Mouse (Mus musculus): ENCODE results near the gene Pan2. TPM values are rescaled to one million over a fixed set of nuclear protein-coding genes. Genes with fewer than 3 reads are reported as not detected.

Pan2 gene
- total RNA-seq, 2 experiments from 2014 or later: 24.0 to 32.8 TPM

DNA sequence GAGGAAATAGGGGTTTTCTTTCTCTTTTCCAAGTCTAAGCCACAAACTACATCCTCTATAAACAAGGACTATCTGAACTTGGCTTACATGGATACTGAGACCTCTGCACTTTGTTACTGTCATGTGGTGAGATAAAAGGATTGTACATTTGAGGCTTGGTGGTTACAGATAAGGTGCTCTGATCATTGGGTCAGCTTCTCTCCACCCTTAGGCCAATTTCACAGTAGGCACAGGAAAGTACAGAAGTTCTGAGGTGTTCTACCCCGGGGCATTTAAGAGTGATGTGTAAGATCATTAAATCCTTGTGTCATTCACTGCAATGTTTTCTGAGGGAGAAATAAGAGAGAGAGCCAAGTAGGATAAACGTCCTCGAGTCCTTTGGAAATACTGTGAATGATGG lies 33.5 kb downstream of the Pan2 start:
- DNase-seq: no peak

DNA sequence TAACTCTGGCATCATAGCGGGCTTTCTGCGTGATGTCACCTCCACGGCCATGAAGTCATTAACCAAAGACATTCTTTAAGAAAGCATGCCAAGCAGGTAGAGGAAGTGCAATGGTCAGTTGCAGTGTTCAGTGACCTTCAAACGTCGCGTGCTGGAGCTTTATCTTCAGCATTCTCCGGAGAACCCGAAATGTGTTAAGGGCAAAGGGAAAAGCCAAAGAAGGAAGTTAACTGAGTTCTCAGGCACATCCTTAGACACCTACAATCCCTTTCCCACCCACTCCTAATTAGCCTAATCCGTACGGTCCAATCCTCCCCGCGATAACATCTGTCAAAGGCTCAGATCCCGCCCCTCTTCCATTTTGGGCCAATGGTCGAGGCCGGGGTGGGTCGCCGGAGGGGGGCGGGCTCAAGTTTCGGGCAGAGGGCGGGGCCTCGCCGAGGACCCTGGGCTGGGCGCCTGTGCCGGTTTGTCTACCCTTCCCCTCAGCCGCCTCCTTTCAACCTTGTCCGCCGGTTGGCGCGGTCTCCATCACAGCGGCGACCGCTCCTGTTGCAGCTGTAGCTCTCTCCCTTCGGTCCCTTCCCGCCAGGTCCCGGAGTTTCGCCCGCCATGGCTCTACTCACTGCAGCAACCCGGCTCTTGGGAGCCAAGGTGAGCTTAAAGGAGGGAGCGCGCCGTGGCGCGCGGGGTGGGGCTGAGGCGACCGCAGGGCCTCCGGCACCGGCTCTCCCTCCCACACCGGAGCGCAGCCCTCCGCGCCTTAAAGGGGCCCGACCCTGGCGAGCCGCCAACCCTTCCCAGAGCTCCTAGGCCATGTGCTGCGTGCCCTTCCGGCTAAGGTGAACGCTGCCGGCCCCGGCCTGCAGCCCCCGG lies 34.4 kb downstream of the Pan2 start, which contains the start of gene Cs:
Gene Cs, plus strand, starts transcription at position 429 of the 876 bp plus-strand sequence.
- DNase-seq: peak; percentile 99

GRCm38 (mm10) chr10:128338415-128338814 lies 35.3 kb downstream of the Pan2 start:
- no peak for DNase-seq

- peak; percentile 30 for DNase-seq
Measured at GRCm38 (mm10) chr10:128338948-128339347, 35.8 kb downstream of the Pan2 start.

GRCm38 (mm10) chr10:128340257-128340656 lies 37.1 kb downstream of the Pan2 start:
- no peak for DNase-seq

DNA sequence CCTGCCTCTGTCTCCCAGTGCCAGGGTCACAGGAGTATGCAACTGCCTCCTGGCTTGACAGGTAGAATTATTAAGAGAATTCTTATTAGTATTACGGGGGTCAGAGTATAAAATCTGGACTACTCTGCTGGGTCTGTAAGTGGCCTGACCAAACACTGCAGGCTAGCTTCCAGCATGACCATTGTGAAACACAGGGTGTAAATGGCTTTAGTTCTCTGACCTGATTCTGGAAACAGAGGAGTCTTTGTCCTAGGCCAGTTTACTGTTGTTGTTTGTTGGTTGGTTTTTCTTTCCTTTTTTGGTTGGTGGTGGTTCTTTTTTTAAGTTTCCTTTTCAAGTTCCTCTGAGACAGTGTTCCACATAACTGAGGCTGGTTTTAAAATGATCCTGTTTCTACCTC lies 40.3 kb downstream of the Pan2 start:
- peak; percentile 46 for DNase-seq

DNA sequence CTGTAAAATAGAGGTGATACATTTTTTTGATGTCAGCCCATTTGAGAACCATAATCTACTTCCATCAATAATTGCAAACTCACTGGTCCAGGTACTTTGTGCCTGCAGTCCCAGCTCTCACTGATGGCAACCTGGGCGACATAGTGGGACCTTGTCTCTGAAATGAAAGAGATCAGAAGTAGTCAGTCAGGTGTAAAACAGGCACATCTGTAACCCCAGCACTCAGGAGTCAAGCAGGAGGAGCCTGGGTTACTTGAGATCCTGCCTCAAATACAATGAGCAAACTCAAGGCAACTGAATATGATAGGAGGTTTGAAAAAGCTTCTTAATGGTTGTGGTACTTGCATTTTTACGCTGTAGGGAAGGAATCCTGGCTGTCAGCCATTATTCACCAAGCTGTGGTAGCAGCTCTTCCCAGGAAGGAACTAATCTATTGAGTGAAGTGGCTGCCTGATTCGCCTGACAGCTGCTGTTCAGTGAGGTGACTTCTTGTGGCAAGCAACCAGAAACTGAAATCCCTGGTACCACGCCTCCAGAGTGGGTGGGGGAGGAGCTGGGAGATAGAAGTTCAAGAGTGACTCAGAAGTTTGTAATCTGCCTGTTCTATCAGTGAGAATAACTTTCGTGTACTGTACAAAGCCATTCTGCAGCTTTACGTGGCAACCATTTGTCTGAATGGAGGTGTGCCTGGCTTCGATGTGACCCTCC lies 41.6 kb downstream of the Pan2 start:
- DNase-seq: peak; percentile 87

DNA sequence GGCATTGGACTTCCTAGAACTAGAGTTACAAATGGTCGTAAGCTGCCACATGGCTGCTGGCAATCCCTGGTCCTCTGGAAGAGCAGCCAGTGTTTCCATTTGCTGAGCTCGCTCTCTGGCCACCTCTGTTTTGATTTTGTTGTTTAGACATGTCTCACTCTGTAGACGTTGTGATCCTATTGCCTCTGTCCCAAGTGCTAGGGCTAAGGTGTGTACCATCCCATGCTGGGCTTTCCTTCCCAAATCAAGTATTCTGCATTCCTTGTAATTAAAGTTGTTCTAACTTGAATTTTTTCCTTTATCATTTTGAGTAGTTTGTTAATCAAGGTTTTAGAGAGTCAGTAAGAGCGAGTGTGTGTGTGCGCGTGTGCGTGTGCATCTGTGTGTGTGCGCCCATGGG lies 44.4 kb downstream of the Pan2 start:
- DNase-seq: no peak

DNA sequence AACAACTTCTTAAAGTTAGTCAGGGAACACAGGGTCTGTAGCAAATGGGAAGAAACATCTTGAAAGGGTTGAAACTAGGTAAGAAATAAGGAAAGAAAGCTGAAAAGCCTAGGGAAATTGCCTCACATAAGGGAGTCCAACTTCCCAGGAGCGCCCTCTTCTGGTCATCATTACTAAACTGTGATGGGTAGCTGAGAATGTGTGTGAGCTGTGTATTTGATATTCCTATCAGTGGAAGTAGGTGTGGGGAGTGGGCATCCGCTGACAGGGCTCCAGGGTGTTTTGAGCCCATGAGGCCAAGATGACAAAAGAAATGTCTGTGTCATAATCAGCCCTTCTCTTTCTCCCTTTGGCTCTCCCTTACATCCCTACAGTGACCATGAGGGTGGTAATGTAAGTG lies 55.7 kb downstream of the Pan2 start:
- DNase-seq: peak; percentile 76

GRCm38 (mm10) chr10:128359226-128359625 lies 56.1 kb downstream of the Pan2 start:
- DNase-seq: peak; percentile 61

DNA sequence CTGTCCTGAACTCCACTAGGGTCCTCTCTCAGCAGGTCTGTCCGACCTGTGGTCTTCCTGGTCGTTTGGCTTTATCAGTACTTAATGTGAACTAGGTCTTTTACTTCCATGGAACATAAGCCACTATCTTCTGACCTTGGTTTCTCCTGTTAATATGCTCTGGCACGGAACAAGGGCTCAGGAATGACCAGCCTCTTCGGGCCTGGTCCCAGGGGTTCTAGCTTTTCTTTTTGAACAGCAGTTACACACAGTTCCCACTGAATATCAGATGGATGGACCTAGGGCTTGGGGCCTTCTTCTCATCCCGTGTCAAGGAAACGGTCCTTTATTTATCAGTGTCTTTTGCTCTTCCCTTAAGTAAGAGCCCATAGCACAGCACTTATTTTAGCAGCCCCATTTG lies 58.7 kb downstream of the Pan2 start:
- peak; percentile 55 for DNase-seq

GRCm38 (mm10) chr10:128362568-128362967 lies 59.4 kb downstream of the Pan2 start:
- DNase-seq: peak; percentile 66

GRCm38 (mm10) chr10:128367899-128368401 lies 64.8 kb downstream of the Pan2 start:
- DNase-seq: no peak

DNA sequence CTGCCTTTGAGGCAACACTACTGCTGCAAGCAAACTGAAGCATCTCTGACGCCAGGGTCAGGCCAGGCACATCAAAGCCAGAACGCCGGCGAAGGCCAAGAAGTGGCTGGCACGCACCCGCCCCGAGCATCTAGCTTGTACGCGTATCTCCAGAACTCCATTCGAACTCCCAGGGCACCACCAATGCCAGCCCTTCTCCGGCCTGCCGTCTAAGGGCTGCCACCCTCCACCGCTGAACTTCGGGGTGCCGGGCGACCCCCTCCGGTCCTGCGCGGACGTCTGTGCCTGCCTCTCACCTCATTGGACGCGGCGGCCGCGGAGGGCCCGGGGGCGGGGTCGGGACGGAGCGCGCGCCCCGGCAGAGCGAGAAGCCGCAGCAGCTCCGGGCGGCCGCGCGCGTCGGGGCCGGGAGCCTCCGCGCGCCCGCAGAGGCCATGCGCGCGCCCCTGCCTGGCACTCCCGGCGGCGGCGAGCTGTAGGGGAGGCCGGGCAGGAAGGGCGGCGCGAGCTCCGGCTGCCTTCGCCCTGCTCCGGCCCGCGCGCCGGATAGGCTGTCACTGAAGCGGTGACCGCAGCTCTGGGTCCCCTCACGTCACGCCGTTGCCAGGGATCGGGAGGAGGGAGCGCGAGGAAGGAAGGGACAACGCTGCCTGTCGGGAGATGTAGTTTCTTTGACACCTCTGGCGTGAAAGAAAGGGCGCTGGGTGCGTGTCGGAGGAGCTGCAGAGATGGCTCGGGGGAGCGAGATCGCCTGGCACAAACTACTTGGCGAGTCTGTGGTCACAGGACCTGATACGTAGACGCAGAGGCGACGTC lies 65.5 kb downstream of the Pan2 start, which contains the start of gene Coq10a:
Gene Coq10a, minus strand, starts transcription at position 596 of the 816 bp plus-strand sequence.
- peak; percentile 94 for DNase-seq

GRCm38 (mm10) chr10:128369218-128369543 lies 66.0 kb downstream of the Pan2 start:
- no peak for DNase-seq

- DNase-seq: no peak
Measured at GRCm38 (mm10) chr10:128369599-128369998, 66.5 kb downstream of the Pan2 start.

- DNase-seq: no peak
Measured at GRCm38 (mm10) chr10:128370021-128370420, 66.9 kb downstream of the Pan2 start.

DNA sequence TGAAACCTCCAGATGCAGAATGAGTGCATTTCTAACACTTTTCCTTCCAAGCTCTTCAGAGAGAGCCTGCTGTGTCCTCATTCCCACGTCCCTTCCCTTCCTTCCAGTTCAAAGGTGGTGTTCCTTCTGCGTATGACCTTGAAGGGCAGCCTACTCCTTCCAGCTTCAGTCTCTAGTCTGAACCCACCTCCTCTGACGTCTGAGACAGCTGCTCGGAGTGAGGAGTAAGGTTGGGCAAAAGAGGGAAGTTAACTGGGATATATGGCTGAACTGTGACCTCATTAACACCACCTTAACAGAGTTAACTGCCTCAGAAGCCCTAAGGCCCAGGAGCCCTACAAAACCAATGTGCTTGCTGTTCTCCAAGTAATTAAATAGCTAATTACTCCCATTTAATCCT lies 67.5 kb downstream of the Pan2 start:
- DNase-seq: no peak
